14 mouse cellular contexts compared by ENCODE assay signal in the genomic region with DNA sequence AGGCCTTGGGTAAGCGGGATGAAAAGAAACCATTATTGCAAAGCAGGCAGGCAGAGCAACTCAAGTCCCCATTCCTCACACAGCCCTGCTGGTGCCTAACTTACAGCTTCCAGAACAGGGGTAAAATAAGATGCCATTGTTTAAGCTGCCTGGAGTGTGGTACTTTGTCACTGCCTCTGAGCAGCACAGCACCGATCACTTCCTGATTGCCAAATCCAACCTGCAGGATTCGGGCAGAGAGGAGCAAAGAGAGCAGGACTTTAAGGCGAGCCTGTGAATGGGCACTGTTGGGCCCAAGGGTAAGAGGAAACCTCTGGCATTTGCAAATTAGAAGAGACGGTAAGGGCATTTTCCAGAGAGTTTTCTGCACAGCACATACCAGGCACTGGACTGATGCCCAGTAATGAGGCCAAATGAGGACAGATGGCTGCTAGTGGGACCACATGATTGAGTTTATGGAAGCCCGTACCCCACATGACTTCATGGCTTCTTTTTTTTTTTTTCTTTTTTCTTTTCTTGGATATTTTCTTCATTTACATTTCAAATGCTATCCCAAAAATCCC. TPM values are rescaled to one million over a fixed set of nuclear protein-coding genes. Genes with fewer than 3 reads are reported as not detected.
A peak's percentile ranks its signal among the peaks of the same experiment; 100 is the strongest.
DNase-seq lines count a peak whose midpoint lies in the region; ATAC-seq lines count a peak whose summit lies in the region.
"Had no signal": no experiment of that assay in that cellular context is flagged by ENCODE, and none has a peak within 500 bp of the region (broad histone marks: within the 10 kb centered on the region; RNA-seq: fewer than 3 reads in every experiment).

No protein-coding gene starts in this region.

- H3K4me3 ChIP-seq in forebrain, embryonic 14.5 days (ENCODE audit: low read depth, low read length), result no peak overlapping the region
- no peak overlapping the region for H3K4me3 ChIP-seq in forebrain, embryonic 12.5 days (replicated peaks)
- H3K4me3 ChIP-seq in neural tube, embryonic 14.5 days (ENCODE audit: low read depth, low read length), result no peak overlapping the region
- no peak overlapping the region for H3K4me3 ChIP-seq in forebrain, embryonic 16.5 days (replicated peaks; ENCODE audit: low read length)
- H3K4me3 ChIP-seq: limb, embryonic 13.5 days; lung, embryonic 15.5 days; neural tube, embryonic 13.5 days had no signal

- no peaks in the 10 kb centered on the region for H3K36me3 ChIP-seq in forebrain, embryonic 14.5 days (ENCODE audit: control insufficient read depth, insufficient read depth, low read length)
- H3K36me3 ChIP-seq in forebrain, embryonic 12.5 days (replicated peaks), result no peaks in the 10 kb centered on the region
- no peaks in the 10 kb centered on the region for H3K36me3 ChIP-seq in neural tube, embryonic 14.5 days (ENCODE audit: control insufficient read depth, insufficient read depth, low read length)
- no peaks in the 10 kb centered on the region for H3K36me3 ChIP-seq in forebrain, embryonic 16.5 days (ENCODE audit: control insufficient read depth, insufficient read depth)
- H3K36me3 ChIP-seq: limb, embryonic 13.5 days; lung, embryonic 15.5 days; neural tube, embryonic 13.5 days had no signal

- ATAC-seq in forebrain, embryonic 14.5 days, result no peak
- no peak for ATAC-seq in forebrain, embryonic 12.5 days (ENCODE audit: low FRiP score)
- 0 out of 2 replicates have a peak, but pooled peaks have one; percentile 28 for ATAC-seq in neural tube, embryonic 14.5 days (ENCODE audit: low read depth)
- ATAC-seq in forebrain, embryonic 16.5 days, result peak; percentile 52
- ATAC-seq: activated CD4-positive, CD25-positive, alpha-beta regulatory T cell, adult 4 months had no signal

- no peaks in the 10 kb centered on the region for H3K4me1 ChIP-seq in forebrain, embryonic 14.5 days (ENCODE audit: control insufficient read depth, insufficient read depth, low read length)
- peaks cover 10% of the 10 kb centered on the region for H3K4me1 ChIP-seq in forebrain, embryonic 12.5 days
- 0 out of 2 replicates have a peak, but pooled peaks cover 3% of the 10 kb centered on the region for H3K4me1 ChIP-seq in neural tube, embryonic 14.5 days (ENCODE audit: control insufficient read depth, insufficient read depth, low read length)
- 0 out of 2 replicates have a peak, but pooled peaks cover 2% of the 10 kb centered on the region for H3K4me1 ChIP-seq in forebrain, embryonic 16.5 days (replicated peaks; ENCODE audit: control insufficient read depth, insufficient read depth, low read length)
- H3K4me1 ChIP-seq: limb, embryonic 13.5 days; lung, embryonic 15.5 days had no signal

- no peaks in the 10 kb centered on the region for H3K9me3 ChIP-seq in forebrain, embryonic 14.5 days (replicated peaks; ENCODE audit: control insufficient read depth, low read length)
- H3K9me3 ChIP-seq in forebrain, embryonic 12.5 days, result no peaks in the 10 kb centered on the region
- no peaks in the 10 kb centered on the region for H3K9me3 ChIP-seq in neural tube, embryonic 14.5 days (ENCODE audit: control insufficient read depth, low read length)
- H3K9me3 ChIP-seq in forebrain, embryonic 16.5 days (ENCODE audit: control insufficient read depth, low read length), result no peaks in the 10 kb centered on the region
- H3K9me3 ChIP-seq: limb, embryonic 13.5 days; lung, embryonic 15.5 days; neural tube, embryonic 13.5 days had no signal

- WGBS in forebrain, embryonic 14.5 days, result 68% methylated on average over 6 of the region's 6 CpGs
- 85% methylated on average over 6 of the region's 6 CpGs for WGBS in forebrain, embryonic 12.5 days
- WGBS in neural tube, embryonic 14.5 days, result 68% methylated on average over 6 of the region's 6 CpGs
- 60% methylated on average over 6 of the region's 6 CpGs for WGBS in forebrain, embryonic 16.5 days

- no peak overlapping the region for H3K4me2 ChIP-seq in forebrain, embryonic 14.5 days (ENCODE audit: low read length)
- no peak overlapping the region for H3K4me2 ChIP-seq in forebrain, embryonic 12.5 days
- H3K4me2 ChIP-seq in neural tube, embryonic 14.5 days (ENCODE audit: low read depth, low read length), result no peak overlapping the region
- H3K4me2 ChIP-seq in forebrain, embryonic 16.5 days (ENCODE audit: low read length), result no peak overlapping the region
- H3K4me2 ChIP-seq: limb, embryonic 13.5 days; lung, embryonic 15.5 days; neural tube, embryonic 13.5 days had no signal

- H3K9ac ChIP-seq in forebrain, embryonic 14.5 days (ENCODE audit: low read length), result no peak overlapping the region
- no peak overlapping the region for H3K9ac ChIP-seq in forebrain, embryonic 12.5 days
- no peak overlapping the region for H3K9ac ChIP-seq in neural tube, embryonic 14.5 days (replicated peaks; ENCODE audit: low read depth, low read length)
- no peak overlapping the region for H3K9ac ChIP-seq in forebrain, embryonic 16.5 days (replicated peaks; ENCODE audit: low read depth, low read length)
- H3K9ac ChIP-seq: limb, embryonic 13.5 days; lung, embryonic 15.5 days; neural tube, embryonic 13.5 days had no signal

- H3K27ac ChIP-seq in forebrain, embryonic 14.5 days (ENCODE audit: low read depth, low read length), result no peak overlapping the region
- no peak overlapping the region for H3K27ac ChIP-seq in forebrain, embryonic 12.5 days
- no peak overlapping the region for H3K27ac ChIP-seq in neural tube, embryonic 14.5 days (ENCODE audit: low read depth, low read length)
- H3K27ac ChIP-seq in forebrain, embryonic 16.5 days (ENCODE audit: low read length), result no peak overlapping the region
- H3K27ac ChIP-seq: limb, embryonic 13.5 days; lung, embryonic 15.5 days; neural tube, embryonic 13.5 days had no signal

- peak; percentile 30 for DNase-seq in forebrain, embryonic 14.5 days (ENCODE audit: low spot score)
- DNase-seq in kidney, adult 11 months, result peak; percentile 45
- no peak for DNase-seq in kidney, postnatal 4 days
- DNase-seq in neural tube, embryonic 10.5 days (ENCODE audit: extremely low spot score, low spot score), result no peak
- no peak for DNase-seq in ovary, adult 18-20 months (ENCODE audit: low spot score)
- DNase-seq: right cerebral cortex, postnatal 14 days; thymus, postnatal 36 days had no signal

- no peaks in the 10 kb centered on the region for H3K27me3 ChIP-seq in forebrain, embryonic 14.5 days (replicated peaks; ENCODE audit: control insufficient read depth, insufficient read depth, low read length)
- no peaks in the 10 kb centered on the region for H3K27me3 ChIP-seq in forebrain, embryonic 12.5 days
- no peaks in the 10 kb centered on the region for H3K27me3 ChIP-seq in neural tube, embryonic 14.5 days (ENCODE audit: control insufficient read depth, insufficient read depth, low read length)
- H3K27me3 ChIP-seq in forebrain, embryonic 16.5 days (replicated peaks; ENCODE audit: control insufficient read depth, insufficient read depth, low read length), result no peaks in the 10 kb centered on the region
- H3K27me3 ChIP-seq: limb, embryonic 13.5 days; lung, embryonic 15.5 days; neural tube, embryonic 13.5 days had no signal

RNA-seq across cellular contexts. Expression of a gene that starts 23.8 kb away (rescaled TPM):
- 8.8 and 9.0 TPM in 2 replicates for polyA plus RNA-seq in forebrain, embryonic 14.5 days (2014; fragmentation: Nextera tagmentation; extraction: Ambion mirVana)
- polyA plus RNA-seq in forebrain, embryonic 12.5 days (2016; fragmentation: Nextera tagmentation; extraction: Ambion mirVana), result 7.1 and 7.4 TPM in 2 replicates
- polyA plus RNA-seq in neural tube, embryonic 14.5 days (2014; fragmentation: Nextera tagmentation; extraction: Ambion mirVana), result 10.4 and 11.9 TPM in 2 replicates
- polyA plus RNA-seq in forebrain, embryonic 16.5 days (2015; fragmentation: Nextera tagmentation; extraction: Ambion mirVana), result 7.5 and 9.0 TPM in 2 replicates

RNA-seq across cellular contexts. Expression of a gene that starts 24.6 kb away (rescaled TPM):
- 86.2 and 87.4 TPM in 2 replicates for polyA plus RNA-seq in forebrain, embryonic 14.5 days (2014; fragmentation: Nextera tagmentation; extraction: Ambion mirVana)
- polyA plus RNA-seq in forebrain, embryonic 12.5 days (2016; fragmentation: Nextera tagmentation; extraction: Ambion mirVana), result 107 and 110 TPM in 2 replicates
- 73.5 and 85.4 TPM in 2 replicates for polyA plus RNA-seq in neural tube, embryonic 14.5 days (2014; fragmentation: Nextera tagmentation; extraction: Ambion mirVana)
- 90.8 and 95.3 TPM in 2 replicates for polyA plus RNA-seq in forebrain, embryonic 16.5 days (2015; fragmentation: Nextera tagmentation; extraction: Ambion mirVana)

RNA-seq across cellular contexts. Expression of a gene that starts 53.1 kb away (rescaled TPM):
- polyA plus RNA-seq in forebrain, embryonic 14.5 days (2014; fragmentation: Nextera tagmentation; extraction: Ambion mirVana), result 27.2 and 31.7 TPM in 2 replicates
- 21.8 and 22.9 TPM in 2 replicates for polyA plus RNA-seq in forebrain, embryonic 12.5 days (2016; fragmentation: Nextera tagmentation; extraction: Ambion mirVana)
- 29.4 and 34.9 TPM in 2 replicates for polyA plus RNA-seq in neural tube, embryonic 14.5 days (2014; fragmentation: Nextera tagmentation; extraction: Ambion mirVana)
- polyA plus RNA-seq in forebrain, embryonic 16.5 days (2015; fragmentation: Nextera tagmentation; extraction: Ambion mirVana), result 25.6 and 27.5 TPM in 2 replicates

Comparison
In these comparisons a context has a peak if more than half of its experiments do, and no peak if none do; other contexts are left out.
1. ATAC-seq: peak in neural tube, embryonic 14.5 days (single experiment) and forebrain, embryonic 16.5 days (single experiment); none in forebrain, embryonic 14.5 days (single experiment) and forebrain, embryonic 12.5 days (single experiment).
2. DNase-seq: peak in forebrain, embryonic 14.5 days (single experiment) and kidney, adult 11 months (single experiment); none in kidney, postnatal 4 days (0 of 2), neural tube, embryonic 10.5 days (single experiment) and ovary, adult 18-20 months (single experiment).